Mouse (Mus musculus): ENCODE measurements around the gene Artn. TPM values are rescaled to one million over a fixed set of nuclear protein-coding genes. Genes with fewer than 3 reads are reported as not detected.

Gene Artn
- 1 to 10 TPM; 1.5 to 2.2 (median 1.9) TPM for total RNA-seq (2022)

- DNase-seq (ENCODE audit: low spot score in 2 of 2), result no peak
Observed at GRCm38 (mm10) chr4:117929391-117929881, at the start of gene Artn. Gene Artn, minus strand, starts transcription at chr4:117929763.

GRCm38 (mm10) chr4:117979181-117979580 lies 49.6 kb upstream of the Artn start:
- no peak for DNase-seq (ENCODE audit: low spot score in 2 of 2)

GRCm38 (mm10) chr4:117978282-117978681 lies 48.7 kb upstream of the Artn start:
- no peak for DNase-seq (ENCODE audit: low spot score in 2 of 2)

- no peak for DNase-seq (ENCODE audit: low spot score in 2 of 2)
Observed at GRCm38 (mm10) chr4:117977841-117978240, 48.3 kb upstream of the Artn start.

GRCm38 (mm10) chr4:117977371-117977770 lies 47.8 kb upstream of the Artn start:
- DNase-seq (ENCODE audit: low spot score in 2 of 2), result no peak

GRCm38 (mm10) chr4:117975820-117976219 lies 46.3 kb upstream of the Artn start:
- DNase-seq (ENCODE audit: low spot score in 2 of 2), result no peak

- DNase-seq (ENCODE audit: low spot score in 2 of 2), result no peak
Observed at GRCm38 (mm10) chr4:117974719-117975118, 45.2 kb upstream of the Artn start.

- DNase-seq (ENCODE audit: low spot score in 2 of 2), result no peak
Observed at GRCm38 (mm10) chr4:117972999-117973398, 43.4 kb upstream of the Artn start.

GRCm38 (mm10) chr4:117964346-117965025 lies 34.9 kb upstream of the Artn start:
- DNase-seq (ENCODE audit: low spot score in 2 of 2), result no peak

GRCm38 (mm10) chr4:117957492-117957891 lies 27.9 kb upstream of the Artn start:
- DNase-seq (ENCODE audit: low spot score in 2 of 2), result no peak

GRCm38 (mm10) chr4:117947493-117947892 lies 17.9 kb upstream of the Artn start:
- DNase-seq (ENCODE audit: low spot score in 2 of 2), result no peak

GRCm38 (mm10) chr4:117946639-117947305 lies 17.2 kb upstream of the Artn start:
- DNase-seq (ENCODE audit: low spot score in 2 of 2), result no peak

- no peak for DNase-seq (ENCODE audit: low spot score in 2 of 2)
Observed at GRCm38 (mm10) chr4:117943317-117943716, 13.8 kb upstream of the Artn start.

- DNase-seq (ENCODE audit: low spot score in 2 of 2), result no peak
Observed at GRCm38 (mm10) chr4:117936964-117937363, 7.4 kb upstream of the Artn start.

- no peak for DNase-seq (ENCODE audit: low spot score in 2 of 2)
Observed at GRCm38 (mm10) chr4:117934081-117934480, 4.5 kb upstream of the Artn start.

- DNase-seq (ENCODE audit: low spot score in 2 of 2), result no peak
Observed at GRCm38 (mm10) chr4:117933248-117933647, 3.7 kb upstream of the Artn start.

- DNase-seq (ENCODE audit: low spot score in 2 of 2), result no peak
Observed at GRCm38 (mm10) chr4:117928699-117929241, 793 bp downstream of the Artn start.

GRCm38 (mm10) chr4:117928234-117928633 lies 1.3 kb downstream of the Artn start:
- DNase-seq (ENCODE audit: low spot score in 2 of 2), result no peak

- DNase-seq (ENCODE audit: low spot score in 2 of 2), result no peak
Observed at GRCm38 (mm10) chr4:117926545-117927482, 2.7 kb downstream of the Artn start.

- no peak for DNase-seq (ENCODE audit: low spot score in 2 of 2)
Observed at GRCm38 (mm10) chr4:117924916-117925315, 4.6 kb downstream of the Artn start.

GRCm38 (mm10) chr4:117923450-117923849 lies 6.1 kb downstream of the Artn start:
- DNase-seq (ENCODE audit: low spot score in 2 of 2), result no peak

Measured in layer of hippocampus, adult 8-10 months (tissue).